19 mouse cellular contexts compared by ENCODE assay signal in genomic region chr1:52264290-52264689, GRCm38 (mm10). TPM values are rescaled to one million over a fixed set of nuclear protein-coding genes. Genes with fewer than 3 reads are reported as not detected.
DNase-seq lines count a peak whose midpoint lies in the region; ATAC-seq and TF ChIP-seq lines count a peak whose summit lies in the region.
"Had no signal": no experiment of that assay in that cellular context is flagged by ENCODE, and none has a peak within 500 bp of the region (broad histone marks: within the 10 kb centered on the region; RNA-seq: fewer than 3 reads in every experiment).

No protein-coding gene starts in this region.

- H3K27ac ChIP-seq in forebrain, embryonic 14.5 days (ENCODE audit: low read depth, low read length): no peak overlapping the region
- H3K27ac ChIP-seq in forebrain, embryonic 12.5 days: no peak overlapping the region
- peak overlapping the region; percentile 62; the same call in 1 of the 2 replicates for H3K27ac ChIP-seq in embryonic fibroblast, embryonic 13.5 days (ENCODE audit: insufficient read depth, low read length)
- no peak overlapping the region for H3K27ac ChIP-seq in stomach, postnatal 0 days (replicated peaks)
- H3K27ac ChIP-seq: hindbrain, embryonic 14.5 days; layer of hippocampus, adult 2 months; limb, embryonic 10.5 days; liver, embryonic 14.5 days; midbrain, embryonic 10.5 days had no signal

- no peak for ATAC-seq in forebrain, embryonic 14.5 days
- ATAC-seq in forebrain, embryonic 12.5 days (ENCODE audit: low FRiP score): no peak
- ATAC-seq in stomach, postnatal 0 days (ENCODE audit: low FRiP score, low TSS enrichment): no peak

- TF ChIP-seq POLR2A in embryonic fibroblast, embryonic 13.5 days (IDR thresholded peaks at IDR 0.05; ENCODE audit: low read depth, low read length): no peak

- DNase-seq in forebrain, embryonic 14.5 days (ENCODE audit: low spot score): peak; percentile 63
- peak; percentile 14 for DNase-seq in layer of hippocampus, adult 9-11 months
- no peak for DNase-seq in layer of hippocampus, adult 9-10 months (ENCODE audit: low spot score)
- peak; percentile 70 for DNase-seq in adipocyte (ENCODE audit: low spot score)
- no peak for DNase-seq in heart, postnatal 14 days
- no peak for DNase-seq in stomach, postnatal 0 days (ENCODE audit: low spot score)
- DNase-seq: adrenal gland, postnatal 10 days; B cell, adult 2 months; kidney, adult 8-10 months; lung, postnatal 14 days; thymus, postnatal 14 days had no signal

- intact Hi-C loops in heart, postnatal 14 days (cut with DNase I): no loop called here

- no peaks in the 10 kb centered on the region for H3K36me3 ChIP-seq in forebrain, embryonic 14.5 days (ENCODE audit: control insufficient read depth, insufficient read depth, low read length)
- no peaks in the 10 kb centered on the region for H3K36me3 ChIP-seq in forebrain, embryonic 12.5 days (replicated peaks)
- no peaks in the 10 kb centered on the region for H3K36me3 ChIP-seq in stomach, postnatal 0 days (ENCODE audit: control insufficient read depth, insufficient read depth, low read length)
- H3K36me3 ChIP-seq: limb, embryonic 10.5 days; midbrain, embryonic 10.5 days had no signal

- no peak for TF ChIP-seq CTCF in embryonic fibroblast, embryonic 13.5 days (IDR thresholded peaks at IDR 0.05; ENCODE audit: borderline replicate concordance, insufficient read depth, low read length)
- no peak for TF ChIP-seq CTCF in stomach, postnatal 0 days (IDR thresholded peaks at IDR 0.05; ENCODE audit: low read depth)

- H3K9me3 ChIP-seq in forebrain, embryonic 14.5 days (replicated peaks; ENCODE audit: control insufficient read depth, low read length): no peaks in the 10 kb centered on the region
- H3K9me3 ChIP-seq in forebrain, embryonic 12.5 days: no peaks in the 10 kb centered on the region
- no peaks in the 10 kb centered on the region for H3K9me3 ChIP-seq in stomach, postnatal 0 days (ENCODE audit: control insufficient read depth, low read length)
- H3K9me3 ChIP-seq: limb, embryonic 10.5 days; midbrain, embryonic 10.5 days had no signal

- H3K9ac ChIP-seq in forebrain, embryonic 14.5 days (ENCODE audit: low read length): no peak overlapping the region
- H3K9ac ChIP-seq in forebrain, embryonic 12.5 days: no peak overlapping the region
- no peak overlapping the region for H3K9ac ChIP-seq in stomach, postnatal 0 days (ENCODE audit: low read length)
- H3K9ac ChIP-seq: hindbrain, embryonic 14.5 days; liver, embryonic 14.5 days had no signal

- H3K4me1 ChIP-seq in forebrain, embryonic 14.5 days (ENCODE audit: control insufficient read depth, insufficient read depth, low read length): no peaks in the 10 kb centered on the region
- no peaks in the 10 kb centered on the region for H3K4me1 ChIP-seq in forebrain, embryonic 12.5 days
- H3K4me1 ChIP-seq in embryonic fibroblast, embryonic 13.5 days (ENCODE audit: control insufficient read depth, insufficient read depth, low read length): peaks cover 9% of the 10 kb centered on the region
- H3K4me1 ChIP-seq in stomach, postnatal 0 days (replicated peaks; ENCODE audit: control insufficient read depth, insufficient read depth): no peaks in the 10 kb centered on the region
- H3K4me1 ChIP-seq: midbrain, embryonic 10.5 days had no signal

- WGBS in forebrain, embryonic 14.5 days: 68% methylated on average over 3 of the region's 3 CpGs
- WGBS in forebrain, embryonic 12.5 days: 78% methylated on average over 3 of the region's 3 CpGs
- 45% methylated on average over 3 of the region's 3 CpGs for WGBS in stomach, postnatal 0 days

- no peak overlapping the region for H3K4me3 ChIP-seq in forebrain, embryonic 14.5 days (ENCODE audit: low read depth, low read length)
- H3K4me3 ChIP-seq in forebrain, embryonic 12.5 days (replicated peaks): no peak overlapping the region
- no peak overlapping the region for H3K4me3 ChIP-seq in embryonic fibroblast, embryonic 13.5 days (ENCODE audit: insufficient read depth, low read length)
- no peak overlapping the region for H3K4me3 ChIP-seq in stomach, postnatal 0 days (ENCODE audit: low read depth, low read length)
- H3K4me3 ChIP-seq: layer of hippocampus, adult 2 months; limb, embryonic 10.5 days; midbrain, embryonic 10.5 days; myocyte had no signal

- no peak overlapping the region for H3K4me2 ChIP-seq in forebrain, embryonic 14.5 days (ENCODE audit: low read length)
- no peak overlapping the region for H3K4me2 ChIP-seq in forebrain, embryonic 12.5 days
- H3K4me2 ChIP-seq in stomach, postnatal 0 days (replicated peaks; ENCODE audit: low read depth): no peak overlapping the region
- H3K4me2 ChIP-seq: hindbrain, embryonic 14.5 days had no signal

- no peaks in the 10 kb centered on the region for H3K27me3 ChIP-seq in forebrain, embryonic 14.5 days (replicated peaks; ENCODE audit: control insufficient read depth, insufficient read depth, low read length)
- H3K27me3 ChIP-seq in forebrain, embryonic 12.5 days: no peaks in the 10 kb centered on the region
- no peaks in the 10 kb centered on the region for H3K27me3 ChIP-seq in stomach, postnatal 0 days (ENCODE audit: control insufficient read depth, insufficient read depth, low read length)

- no peak for TF ChIP-seq EP300 in stomach, postnatal 0 days (optimal IDR thresholded peaks at IDR 0.05)

RNA-seq across cellular contexts. Expression of gene Gls, which starts 31.3 kb away (rescaled TPM):
- 35.4 and 37.4 TPM in 2 replicates for polyA plus RNA-seq in forebrain, embryonic 14.5 days (2014; fragmentation: Nextera tagmentation; extraction: Ambion mirVana)
- polyA plus RNA-seq in forebrain, embryonic 12.5 days (2016; fragmentation: Nextera tagmentation; extraction: Ambion mirVana): 37.8 and 40.6 TPM in 2 replicates
- 225 and 232 TPM in 2 replicates for polyA plus RNA-seq in embryonic fibroblast, embryonic 13.5 days (2011; ENCODE audit: insufficient read length, low read depth, missing spikeins)
- 10 to 100 TPM; 86.3 to 94.6 TPM for total RNA-seq in heart, postnatal 14 days (2021)
- 10.4 TPM in 2 replicates for polyA plus RNA-seq in stomach, postnatal 0 days (2015; fragmentation: Nextera tagmentation; extraction: Ambion mirVana)

Comparison
In these comparisons a context has a peak if more than half of its experiments do, and no peak if none do; other contexts are left out.
1. DNase-seq: peak in forebrain, embryonic 14.5 days (single experiment), layer of hippocampus, adult 9-11 months (single experiment) and adipocyte (single experiment); none in layer of hippocampus, adult 9-10 months (single experiment), heart, postnatal 14 days (0 of 2) and stomach, postnatal 0 days (single experiment).